Mouse (Mus musculus) limb, embryonic 14.5 days (tissue): Measurements from ENCODE around the gene Sstr3. TPM values are rescaled to one million over a fixed set of nuclear protein-coding genes. Genes with fewer than 3 reads are reported as not detected.

Experiments
- ATAC-seq: fragments of 200-750 bp; cut with Nextera tagmentation; 2 replicates; pipeline ENCODE4 v1.8.0; 2017; ENCODE audit warnings: low read depth, moderate number of reproducible peaks, moderate TSS enrichment; ENCODE audit not compliant: low FRiP score
- DNase-seq: peaks from one replicate; pipeline ENCODE4 v3.0.0-alpha.2; 2015; ENCODE audit warnings: low spot score
- H3K27ac ChIP-seq: fragments of 300-500 bp; sonication (generic); replicated peaks from 2 replicates; pipeline ENCODE4 v1.5.1; 2014; ENCODE audit warnings: low read depth, mild to moderate bottlenecking, low read length, moderate library complexity, mixed read lengths
- H3K27me3 ChIP-seq: fragments of 300-500 bp; sonication (generic); 2 replicates; pipeline ENCODE4 v1.6.1; 2014; ENCODE audit warnings: low read length, mixed read lengths; ENCODE audit not compliant: control insufficient read depth, insufficient read depth
- H3K36me3 ChIP-seq: fragments of 300-500 bp; sonication (generic); 2 replicates; pipeline ENCODE4 v1.6.1; 2014; ENCODE audit warnings: mild to moderate bottlenecking, low read length, moderate library complexity, mixed read lengths; ENCODE audit not compliant: control insufficient read depth, insufficient read depth
- H3K4me1 ChIP-seq: fragments of 300-500 bp; sonication (generic); 2 replicates; pipeline ENCODE4 v1.6.1; 2014; ENCODE audit warnings: antibody characterized with exemption, low read length, mixed read lengths; ENCODE audit not compliant: control insufficient read depth, insufficient read depth
- H3K4me2 ChIP-seq: fragments of 300-500 bp; sonication (generic); replicated peaks from 2 replicates; pipeline ENCODE4 v1.6.1; 2014; ENCODE audit warnings: low read depth, mild to moderate bottlenecking, low read length, moderate library complexity; ENCODE audit not compliant: severe bottlenecking
- H3K4me3 ChIP-seq: fragments of 300-500 bp; sonication (generic); replicated peaks from 2 replicates; pipeline ENCODE4 v1.5.1; 2014; ENCODE audit warnings: low read length
- H3K9ac ChIP-seq: fragments of 300-500 bp; sonication (generic); 2 replicates; pipeline ENCODE4 v1.6.1; 2014; ENCODE audit warnings: mild to moderate bottlenecking, low read depth, low read length, moderate library complexity; ENCODE audit not compliant: severe bottlenecking
- H3K9me3 ChIP-seq: fragments of 300-500 bp; sonication (generic); 2 replicates; pipeline ENCODE4 v1.6.1; 2016; ENCODE audit warnings: low read length; ENCODE audit not compliant: control insufficient read depth
- POLR2A ChIP-seq: fragments of 200-500 bp; IDR thresholded peaks from 2 replicates; pipeline ENCODE4 v1.8.0; 2012; ENCODE audit warnings: inconsistent platforms, mild to moderate bottlenecking, moderate library complexity, borderline replicate concordance; ENCODE audit not compliant: insufficient read depth, insufficient read length; ENCODE audit errors: extremely low read depth
- WGBS: fragments of 180-500 bp; shearing (Covaris S2); extraction: QIAGEN DNeasy Blood & Tissue Kit; methylation state at CpG from one replicate; pipeline ENCODE4 v1.1.7; 2014; 5-methylcytosine and 5-hydroxymethylcytosine counted together
- polyA plus RNA-seq, 2 experiments: library from polyadenylated mRNA; depleted of rRNA in 1 of 2; stranded (reverse) in 1 of 2; unstranded in 1 of 2; fragments of >200 nt; fragmentation: Nextera tagmentation in 1 of 2; extraction: Ambion mirVana in 1 of 2; gene quantifications; 2 replicates each; pipeline versions ENCODE4 v1.2.1 to v1.2.3; 2012 to 2014

The Sstr3 gene
- polyA plus RNA-seq, 2 experiments: 0.05 TPM; not detected in 1

DNA sequence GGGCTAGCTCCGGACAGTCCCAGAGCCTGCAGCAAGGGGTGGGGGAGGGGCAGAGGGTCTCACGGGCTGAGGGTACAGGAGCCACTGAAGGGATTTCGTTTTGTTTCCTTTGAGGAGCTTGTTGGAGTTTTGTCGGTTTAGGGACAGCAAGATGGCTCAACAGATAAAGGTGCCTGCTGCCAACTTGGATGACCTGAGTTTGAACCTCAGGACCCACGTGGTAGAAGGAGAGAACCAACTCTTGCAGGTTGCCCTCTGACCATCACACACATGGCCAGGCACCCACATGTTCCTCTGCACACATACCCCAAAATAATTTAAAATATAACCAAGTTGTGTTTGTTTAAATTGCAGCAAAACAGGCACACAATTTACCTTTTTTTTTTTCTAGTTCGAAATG lies 45.5 kb upstream of the Sstr3 start:
- Histone ChIP-seq H3K27ac (no peak overlapping the region), H3K36me3 (no peaks in the 10 kb centered on the region), H3K27me3 (no peaks in the 10 kb centered on the region), H3K4me1 (no peaks in the 10 kb centered on the region), H3K4me3 (no peak overlapping the region), H3K9ac (no peak overlapping the region), H3K4me2 (no peak overlapping the region), H3K9me3 (peaks cover under 1% of the 10 kb centered on the region; the same call in 1 of the 2 replicates)
- DNase-seq: no peak
- ATAC-seq: no peak
- TF ChIP-seq POLR2A: no peak
- WGBS: 81% methylated on average over 6 of the region's 6 CpGs

DNA sequence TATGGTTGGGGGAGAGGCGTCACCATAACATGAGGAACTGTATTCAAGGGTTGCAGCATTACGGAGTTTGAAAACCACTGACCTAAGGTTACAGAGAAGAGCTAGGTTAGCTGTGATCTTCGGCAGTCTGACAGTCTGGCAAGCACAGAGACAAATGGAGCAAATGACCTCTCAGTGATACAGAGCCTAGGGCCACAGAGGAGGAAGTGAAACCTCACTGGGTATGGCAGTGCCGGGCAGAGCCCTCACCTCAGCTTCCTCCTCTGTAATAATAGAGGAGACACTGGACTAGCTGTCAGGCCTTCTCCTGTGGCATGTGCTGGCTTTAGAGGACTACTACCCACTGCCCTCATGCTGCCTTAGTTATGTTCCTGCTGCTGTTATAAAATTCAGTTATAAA lies 44.4 kb upstream of the Sstr3 start:
- Histone ChIP-seq H3K9ac (no peak overlapping the region), H3K36me3 (no peaks in the 10 kb centered on the region), H3K9me3 (peaks cover 5% of the 10 kb centered on the region; the same call in 1 of the 2 replicates), H3K4me3 (no peak overlapping the region), H3K4me2 (no peak overlapping the region), H3K27me3 (no peaks in the 10 kb centered on the region), H3K4me1 (no peaks in the 10 kb centered on the region), H3K27ac (no peak overlapping the region)
- ATAC-seq (no peak), DNase-seq (no peak)
- 80% methylated on average over 4 of the region's 4 CpGs for WGBS
- TF ChIP-seq POLR2A: no peak

DNA sequence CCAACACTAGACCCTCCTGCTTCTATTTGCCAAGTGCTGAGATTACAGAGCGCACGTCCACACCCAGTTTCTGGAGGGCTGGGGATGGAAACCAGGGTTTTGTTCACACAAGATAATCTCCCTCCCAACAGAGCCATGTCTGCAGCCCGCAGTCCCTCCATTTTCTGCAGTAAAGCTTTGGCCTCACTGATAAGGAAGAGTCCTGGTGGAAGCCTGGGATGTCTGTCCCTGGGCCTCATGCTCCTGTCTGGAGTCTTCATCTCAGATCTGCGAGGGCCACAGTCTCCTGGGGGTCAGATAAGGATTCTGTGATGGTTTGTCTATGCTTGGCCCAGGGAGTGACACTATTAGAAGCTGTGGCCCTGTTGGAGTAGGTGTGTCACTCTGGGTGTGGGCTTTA lies 43.6 kb upstream of the Sstr3 start:
- H3K27ac ChIP-seq: no peak overlapping the region
- H3K4me2 ChIP-seq: no peak overlapping the region
- no peak overlapping the region for H3K4me3 ChIP-seq
- H3K4me1 ChIP-seq: no peaks in the 10 kb centered on the region
- WGBS: 86% methylated on average over 4 of the region's 4 CpGs
- DNase-seq (no peak), ATAC-seq (no peak)
- peaks cover 5% of the 10 kb centered on the region; the same call in 1 of the 2 replicates for H3K9me3 ChIP-seq
- no peak for TF ChIP-seq POLR2A
- H3K27me3 ChIP-seq: no peaks in the 10 kb centered on the region
- H3K9ac ChIP-seq: no peak overlapping the region
- no peaks in the 10 kb centered on the region for H3K36me3 ChIP-seq

DNA sequence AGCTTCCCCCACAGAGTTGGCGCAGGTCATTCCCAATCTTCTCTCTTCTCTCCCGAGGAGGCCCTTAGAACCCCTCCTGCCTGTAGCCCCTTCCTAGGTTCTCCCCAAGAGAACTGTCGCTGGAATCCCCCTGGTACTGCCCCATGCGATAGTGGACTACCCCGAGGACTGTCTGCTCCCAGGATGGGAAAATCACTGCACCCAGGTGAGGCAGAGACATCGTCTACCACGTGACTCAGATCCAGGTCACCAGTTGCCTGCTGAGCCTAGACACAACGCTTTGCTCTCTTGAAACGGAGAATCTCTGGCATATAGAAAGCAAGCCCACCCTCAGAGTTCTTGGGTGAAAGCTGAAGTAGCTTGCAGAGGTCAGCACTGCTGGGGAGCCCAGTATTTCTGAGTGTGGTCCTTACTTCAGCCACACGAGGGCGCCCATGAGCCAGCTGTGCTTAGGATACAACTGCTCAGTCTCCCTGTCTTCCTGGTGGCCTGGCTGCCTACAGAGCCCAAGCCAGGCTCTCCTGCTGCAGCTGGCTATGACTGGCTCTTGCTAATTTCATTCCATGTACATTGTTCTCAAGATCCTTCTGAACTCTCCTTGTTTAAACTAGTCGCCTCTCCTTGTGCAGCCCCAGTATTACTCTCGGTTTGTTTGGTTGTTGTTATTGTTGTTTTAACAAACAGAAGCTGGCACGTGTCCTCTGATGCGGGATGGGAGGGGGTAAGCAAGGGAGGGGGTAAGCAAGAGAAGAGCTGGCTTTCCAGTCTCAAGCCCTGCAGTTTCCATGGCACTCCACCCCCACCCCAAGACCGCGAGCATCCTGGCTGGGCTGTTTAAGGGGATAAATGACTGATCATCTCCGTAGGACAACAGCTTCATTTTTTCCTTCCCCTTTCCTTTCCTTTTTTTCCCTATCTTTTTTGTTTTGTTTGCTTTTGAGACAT lies 42.8 kb upstream of the Sstr3 start:
- H3K27me3 ChIP-seq: no peaks in the 10 kb centered on the region
- H3K36me3 ChIP-seq: no peaks in the 10 kb centered on the region
- H3K4me2 ChIP-seq: no peak overlapping the region
- H3K9ac ChIP-seq: no peak overlapping the region
- peak; percentile 69; the same call in 1 of the 2 replicates for ATAC-seq
- peaks cover 5% of the 10 kb centered on the region; the same call in 1 of the 2 replicates for H3K9me3 ChIP-seq
- peak; percentile 76 for DNase-seq
- H3K27ac ChIP-seq: no peak overlapping the region
- TF ChIP-seq POLR2A: no peak
- H3K4me1 ChIP-seq: no peaks in the 10 kb centered on the region
- H3K4me3 ChIP-seq: no peak overlapping the region
- WGBS: 59% methylated on average over 18 of the region's 18 CpGs

DNA sequence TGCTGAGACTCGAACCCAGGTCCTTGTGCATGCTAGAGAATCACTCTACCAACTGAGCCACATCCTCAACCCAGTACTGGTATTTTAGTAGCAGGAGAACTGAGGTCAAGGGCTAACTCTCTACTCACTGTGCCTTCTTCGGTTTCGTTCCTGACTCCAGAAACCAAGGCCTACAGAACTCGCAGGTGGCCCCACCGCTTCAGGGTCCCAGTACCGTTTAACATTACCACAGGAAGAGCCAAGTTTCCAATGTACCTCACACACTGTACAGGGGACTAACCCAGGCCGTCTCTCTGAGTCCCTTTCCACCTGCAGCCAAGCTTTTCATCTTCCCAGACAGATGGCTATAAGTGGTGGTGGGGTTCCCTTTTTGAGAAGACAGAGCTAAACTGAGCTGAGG lies 40.9 kb upstream of the Sstr3 start:
- Histone ChIP-seq H3K4me3 (no peak overlapping the region), H3K27me3 (no peaks in the 10 kb centered on the region), H3K4me2 (no peak overlapping the region), H3K4me1 (peaks cover 7% of the 10 kb centered on the region), H3K9me3 (peaks cover 5% of the 10 kb centered on the region; the same call in 1 of the 2 replicates), H3K36me3 (no peaks in the 10 kb centered on the region), H3K9ac (no peak overlapping the region), H3K27ac (no peak overlapping the region)
- WGBS: 86% methylated on average over 7 of the region's 7 CpGs
- ATAC-seq (no peak), DNase-seq (no peak)
- no peak for TF ChIP-seq POLR2A
